ENCODE assay signal across 8 mouse cellular contexts in the genomic region with DNA sequence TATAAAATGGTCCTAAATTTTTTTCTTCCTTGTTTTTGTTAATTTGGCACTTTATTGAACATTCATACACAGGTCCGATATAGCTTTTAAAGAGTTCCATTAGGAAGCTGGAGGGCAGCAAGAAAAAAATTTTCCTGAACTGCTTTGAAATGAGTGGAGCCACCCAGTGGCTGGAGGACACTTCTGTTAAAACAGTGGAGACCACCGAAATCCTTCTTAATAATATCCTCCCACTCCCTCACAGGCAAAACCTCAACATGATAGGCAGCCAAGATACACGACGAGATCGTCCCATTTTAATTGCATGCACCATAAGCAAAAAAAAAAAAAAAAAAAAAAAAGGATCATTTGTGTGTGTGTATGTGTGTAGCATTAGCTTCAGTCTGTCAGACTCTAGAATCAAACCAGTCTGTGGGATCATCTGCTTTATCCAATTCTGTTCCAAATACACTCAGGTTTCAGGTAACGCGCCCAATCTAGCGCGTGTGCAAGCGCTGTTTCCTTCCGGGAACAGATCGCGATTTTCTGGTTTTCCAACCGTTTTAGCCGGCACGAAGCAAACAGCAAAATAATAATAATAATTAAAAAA. TPM values are rescaled to one million over a fixed set of nuclear protein-coding genes. Genes with fewer than 3 reads are reported as not detected.
A peak's percentile ranks its signal among the peaks of the same experiment; 100 is the strongest.
DNase-seq lines count a peak whose midpoint lies in the region; ATAC-seq and TF ChIP-seq lines count a peak whose summit lies in the region.

No protein-coding gene starts in this region.

- peak overlapping the region; percentile 98 for H3K9ac ChIP-seq in forebrain, embryonic 13.5 days
- peak overlapping the region; percentile 97 for H3K9ac ChIP-seq in intestine, postnatal 0 days (ENCODE audit: low read depth, low read length)
- peak overlapping the region; percentile 99 for H3K9ac ChIP-seq in liver, postnatal 0 days (replicated peaks)
- H3K9ac ChIP-seq in neural tube, embryonic 15.5 days (replicated peaks): peak overlapping the region; percentile 99

- H3K9me3 ChIP-seq in forebrain, embryonic 13.5 days (replicated peaks): no peaks in the 10 kb centered on the region
- H3K9me3 ChIP-seq in intestine, postnatal 0 days (ENCODE audit: control insufficient read depth): no peaks in the 10 kb centered on the region
- H3K9me3 ChIP-seq in liver, postnatal 0 days (ENCODE audit: low read length): no peaks in the 10 kb centered on the region
- no peaks in the 10 kb centered on the region for H3K9me3 ChIP-seq in neural tube, embryonic 15.5 days (replicated peaks)

- H3K36me3 ChIP-seq in thymus, adult 2 months (ENCODE audit: control insufficient read depth, insufficient read depth, low read length): peaks cover 15% of the 10 kb centered on the region
- H3K36me3 ChIP-seq in forebrain, embryonic 13.5 days (ENCODE audit: poor library complexity, severe bottlenecking): peaks cover 19% of the 10 kb centered on the region
- H3K36me3 ChIP-seq in intestine, postnatal 0 days (ENCODE audit: control insufficient read depth, insufficient read depth): peaks cover 19% of the 10 kb centered on the region
- peaks cover 24% of the 10 kb centered on the region for H3K36me3 ChIP-seq in liver, postnatal 0 days (replicated peaks; ENCODE audit: insufficient read depth, low read length)
- peaks cover 18% of the 10 kb centered on the region for H3K36me3 ChIP-seq in neural tube, embryonic 15.5 days

- H3K4me1 ChIP-seq in thymus, adult 2 months (replicated peaks; ENCODE audit: control insufficient read depth, insufficient read depth, low read length): no peaks in the 10 kb centered on the region
- H3K4me1 ChIP-seq in brown adipose tissue, adult 24 weeks (ENCODE audit: control insufficient read depth, insufficient read depth, insufficient read length, low read length): peaks cover 2% of the 10 kb centered on the region; the same call in 1 of the 2 replicates
- H3K4me1 ChIP-seq in forebrain, embryonic 13.5 days: peaks cover 29% of the 10 kb centered on the region
- no peaks in the 10 kb centered on the region for H3K4me1 ChIP-seq in intestine, postnatal 0 days (replicated peaks; ENCODE audit: control insufficient read depth, insufficient read depth, low read length)
- H3K4me1 ChIP-seq in liver, postnatal 0 days (ENCODE audit: insufficient read depth): peaks cover 6% of the 10 kb centered on the region
- peaks cover 21% of the 10 kb centered on the region for H3K4me1 ChIP-seq in neural tube, embryonic 15.5 days

- no peak for ATAC-seq in forebrain, embryonic 13.5 days
- ATAC-seq in intestine, postnatal 0 days: no peak
- ATAC-seq in liver, postnatal 0 days: no peak
- no peak for ATAC-seq in neural tube, embryonic 15.5 days (ENCODE audit: low FRiP score)

- H3K4me3 ChIP-seq in thymus, adult 2 months (ENCODE audit: control insufficient read depth, insufficient read depth, low read length): peak overlapping the region; percentile 94
- peak overlapping the region; percentile 96 for H3K4me3 ChIP-seq in brown adipose tissue, adult 24 weeks (ENCODE audit: insufficient read depth, low read depth, low read length)
- H3K4me3 ChIP-seq in forebrain, embryonic 13.5 days: peak overlapping the region; percentile 90
- H3K4me3 ChIP-seq in intestine, postnatal 0 days (ENCODE audit: low read depth, low read length): peak overlapping the region; percentile 80
- peak overlapping the region; percentile 97 for H3K4me3 ChIP-seq in liver, postnatal 0 days (ENCODE audit: low read depth, low read length)
- peak overlapping the region; percentile 95 for H3K4me3 ChIP-seq in neural tube, embryonic 15.5 days (replicated peaks)

- TF ChIP-seq POLR2A in thymus, adult 2 months (IDR thresholded peaks at IDR 0.05; ENCODE audit: control insufficient read depth, extremely low read depth, insufficient read depth, low read length, poor library complexity): no peak

- peak overlapping the region; percentile 13; the same call in 1 of the 2 replicates for H3K27ac ChIP-seq in thymus, adult 2 months (ENCODE audit: control insufficient read depth, insufficient read depth, low read length)
- H3K27ac ChIP-seq in brown adipose tissue, adult 24 weeks (replicated peaks; ENCODE audit: low read depth, low read length): peak overlapping the region; percentile 96
- H3K27ac ChIP-seq in forebrain, embryonic 13.5 days: peak overlapping the region; percentile 100
- H3K27ac ChIP-seq in intestine, postnatal 0 days (ENCODE audit: low read depth, low read length): peak overlapping the region; percentile 98
- H3K27ac ChIP-seq in liver, postnatal 0 days (ENCODE audit: low read depth): peak overlapping the region; percentile 100
- peak overlapping the region; percentile 100 for H3K27ac ChIP-seq in neural tube, embryonic 15.5 days (replicated peaks)

- WGBS in thymus, adult 2 months: 1% methylated on average over 16 of the region's 16 CpGs
- WGBS in forebrain, embryonic 13.5 days: under 1% methylated on average over 16 of the region's 16 CpGs
- WGBS in intestine, postnatal 0 days: under 1% methylated on average over 16 of the region's 16 CpGs
- WGBS in liver, postnatal 0 days (ENCODE audit: insufficient replicate concordance): under 1% methylated on average over 16 of the region's 16 CpGs
- under 1% methylated on average over 16 of the region's 16 CpGs for WGBS in neural tube, embryonic 15.5 days

- H3K4me2 ChIP-seq in forebrain, embryonic 13.5 days: peak overlapping the region; percentile 59
- H3K4me2 ChIP-seq in intestine, postnatal 0 days (replicated peaks; ENCODE audit: low read depth): peak overlapping the region; percentile 62
- peak overlapping the region; percentile 70 for H3K4me2 ChIP-seq in liver, postnatal 0 days (ENCODE audit: low read depth, low read length)
- peak overlapping the region; percentile 54 for H3K4me2 ChIP-seq in neural tube, embryonic 15.5 days

- no peak for TF ChIP-seq EP300 in liver, postnatal 0 days (IDR thresholded peaks at IDR 0.05; ENCODE audit: low read depth)

- DNase-seq in thymus, adult 2 months: peak; percentile 15
- DNase-seq in thymus, postnatal 36 days: no peak
- peak; percentile 40 for DNase-seq in liver, postnatal 0 days
- DNase-seq in urinary bladder, postnatal 10 days (ENCODE audit: low spot score): no peak

- no peak for TF ChIP-seq CTCF in thymus, adult 2 months (IDR thresholded peaks at IDR 0.05; ENCODE audit: borderline replicate concordance, control insufficient read depth, extremely low read depth, insufficient read depth, low read length, poor library complexity)
- peak; percentile 65 for TF ChIP-seq CTCF in intestine, postnatal 0 days (IDR thresholded peaks at IDR 0.05; ENCODE audit: low read depth)
- peak; percentile 55 for TF ChIP-seq CTCF in liver, postnatal 0 days (IDR thresholded peaks at IDR 0.05; ENCODE audit: low read depth)

- no peaks in the 10 kb centered on the region for H3K27me3 ChIP-seq in thymus, adult 2 months (ENCODE audit: control insufficient read depth, insufficient read depth, low read length)
- H3K27me3 ChIP-seq in forebrain, embryonic 13.5 days: no peaks in the 10 kb centered on the region
- H3K27me3 ChIP-seq in intestine, postnatal 0 days (replicated peaks; ENCODE audit: control insufficient read depth, insufficient read depth, low read length): no peaks in the 10 kb centered on the region
- no peaks in the 10 kb centered on the region for H3K27me3 ChIP-seq in liver, postnatal 0 days (ENCODE audit: insufficient read depth, low read length)
- no peaks in the 10 kb centered on the region for H3K27me3 ChIP-seq in neural tube, embryonic 15.5 days (replicated peaks)

RNA-seq across cellular contexts. Expression of gene AC153137.1, which starts 29.3 kb away (rescaled TPM):
- polyA plus RNA-seq in thymus, adult 2 months (2012; rRNA removed): not detected in 2 replicates
- polyA plus RNA-seq in brown adipose tissue, adult 24 weeks (2012; ENCODE audit: insufficient read depth, insufficient read length, missing spikeins): not detected in 2 replicates
- polyA plus RNA-seq in forebrain, embryonic 13.5 days (2015; fragmentation: Nextera tagmentation; extraction: Ambion mirVana): not detected in 2 replicates
- 0.29 TPM in 1 of 2 replicates, not detected in the other for polyA plus RNA-seq in intestine, postnatal 0 days (2015; fragmentation: Nextera tagmentation; extraction: Ambion mirVana)
- polyA plus RNA-seq in liver, postnatal 0 days (2015; fragmentation: Nextera tagmentation; extraction: Ambion mirVana): not detected in 2 replicates
- polyA plus RNA-seq in neural tube, embryonic 15.5 days (2015; fragmentation: Nextera tagmentation; extraction: Ambion mirVana): not detected in 2 replicates

Comparison
In these comparisons a context has a peak if more than half of its experiments do, and no peak if none do; other contexts are left out.
1. DNase-seq: peak in thymus, adult 2 months (single experiment) and liver, postnatal 0 days (single experiment); none in thymus, postnatal 36 days (0 of 2) and urinary bladder, postnatal 10 days (single experiment).
2. H3K27ac ChIP-seq: peak in every context shown above with its lines; median percentile 100 in forebrain, embryonic 13.5 days; 100 in liver, postnatal 0 days; 100 in neural tube, embryonic 15.5 days; 98 in intestine, postnatal 0 days; 96 in brown adipose tissue, adult 24 weeks; 13 in thymus, adult 2 months.
3. Peak in every context shown above with its lines, with median percentiles within 50 percentile points of each other: H3K4me3 ChIP-seq, H3K4me2 ChIP-seq and H3K9ac ChIP-seq.